Mouse (Mus musculus) lung, postnatal 10 days (tissue): ENCODE results near the gene Cerkl.

ENCODE experiments used
- DNase-seq: peaks from one replicate; pipeline ENCODE4 v3.0.0; 2021

The Cerkl gene

GRCm38 (mm10) chr2:79309454-79310118 lies 147.0 kb downstream of the Cerkl start:
- no peak for DNase-seq

GRCm38 (mm10) chr2:79307549-79307948 lies 149.0 kb downstream of the Cerkl start:
- no peak for DNase-seq

- DNase-seq, result no peak
Measured at GRCm38 (mm10) chr2:79302398-79302797, 154.2 kb downstream of the Cerkl start.

- DNase-seq, result no peak
Measured at GRCm38 (mm10) chr2:79292431-79292830, 164.2 kb downstream of the Cerkl start.

GRCm38 (mm10) chr2:79291922-79292321 lies 164.7 kb downstream of the Cerkl start:
- DNase-seq, result no peak

- no peak for DNase-seq
Measured at GRCm38 (mm10) chr2:79290149-79290548, 166.4 kb downstream of the Cerkl start.

- no peak for DNase-seq
Measured at GRCm38 (mm10) chr2:79284206-79284605, 172.4 kb downstream of the Cerkl start.
